Mouse (Mus musculus) left cerebral cortex, adult 9 months (tissue): ENCODE results near the gene Gm37419.

ENCODE experiments used
- DNase-seq, 2 experiments: peaks; one replicate each; pipeline ENCODE4 v3.0.0; 2022; ENCODE audit warnings: low spot score in 2 of 2

Gene Gm37419

DNA sequence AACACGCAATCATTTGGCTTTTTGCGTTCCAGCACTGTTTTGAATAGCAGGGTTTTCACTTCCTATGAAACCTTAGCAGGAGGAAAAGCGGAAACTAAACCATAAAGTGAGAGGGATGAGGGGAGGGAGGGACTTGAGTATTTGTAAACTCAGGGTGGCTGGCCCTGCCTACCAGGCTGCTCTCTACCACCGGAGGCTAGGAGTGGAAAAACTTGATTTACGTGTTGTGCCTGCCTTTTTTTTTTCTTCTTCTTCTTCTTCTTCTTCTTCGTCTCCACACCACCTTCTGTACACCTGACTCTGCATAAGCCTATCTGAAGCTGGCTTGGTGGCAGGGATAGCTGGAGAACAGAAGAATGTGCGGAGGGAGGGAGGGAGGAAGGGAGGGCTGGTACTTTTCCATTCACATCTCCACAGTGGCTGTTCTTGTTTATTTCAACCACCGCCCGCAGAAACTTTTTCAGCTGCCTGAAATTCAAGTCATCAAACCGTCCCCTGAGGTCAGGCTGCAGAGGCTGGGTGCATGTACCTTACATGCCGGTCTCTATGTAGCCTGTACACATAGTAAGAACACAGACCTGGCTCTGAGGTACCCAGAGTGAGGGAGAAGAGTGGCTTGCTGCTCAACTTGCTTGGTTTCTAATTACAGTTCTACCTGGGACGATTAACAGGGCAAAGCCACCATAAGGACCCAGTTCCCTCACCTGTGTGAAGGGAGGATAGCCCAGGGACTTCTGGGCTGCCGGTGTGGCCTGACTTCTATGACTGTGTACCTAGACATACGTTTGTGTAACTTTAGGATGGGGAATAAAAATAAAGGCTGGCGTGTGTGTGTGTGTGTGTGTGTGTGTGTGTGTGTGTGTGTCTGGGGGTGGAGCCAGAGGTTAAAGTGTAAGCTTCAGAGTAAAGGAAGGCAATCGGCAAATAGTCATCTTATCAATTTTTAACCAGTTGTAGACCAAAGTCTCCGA lies 5.4 kb downstream of the Gm37419 start:
- no peak for DNase-seq

DNA sequence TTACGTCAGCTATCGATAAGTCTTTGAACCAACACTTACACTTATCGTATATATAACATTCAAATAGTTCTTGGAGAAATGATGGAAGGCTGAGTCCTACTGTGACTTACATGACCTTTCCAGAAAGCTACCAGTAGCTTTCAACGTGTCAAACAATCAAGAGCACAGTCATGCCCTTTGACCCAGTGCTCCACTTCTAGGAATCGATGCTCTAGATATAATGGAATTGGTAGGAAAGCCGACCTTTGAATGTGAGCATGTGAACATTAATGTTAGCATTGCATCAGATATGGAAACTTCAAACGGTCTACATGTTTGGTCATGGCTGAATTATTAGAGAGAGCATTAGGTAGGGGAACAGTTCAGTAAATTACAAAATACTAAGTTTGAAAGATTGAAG lies 8.1 kb downstream of the Gm37419 start:
- no peak for DNase-seq

DNA sequence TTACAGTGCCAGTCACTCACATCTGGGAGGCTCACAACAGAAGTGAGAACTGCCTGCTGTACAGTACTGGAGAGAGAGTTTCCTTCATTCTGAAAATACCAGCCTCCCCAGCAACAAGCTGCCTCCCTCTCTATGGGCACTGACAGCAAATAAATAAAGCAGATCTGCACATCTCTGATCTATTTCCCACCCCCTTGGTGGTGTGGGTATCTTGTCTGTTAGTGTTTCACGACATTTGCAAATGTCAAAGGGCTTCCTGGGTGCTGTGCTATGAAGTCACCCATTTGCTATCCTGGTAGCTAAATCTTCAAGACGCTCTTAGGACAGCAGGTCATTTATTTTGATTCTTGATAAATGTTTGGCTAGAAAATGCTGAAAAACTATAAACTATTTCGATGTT lies 8.9 kb downstream of the Gm37419 start:
- no peak for DNase-seq

GRCm38 (mm10) chr16:23997912-23998311 lies 9.6 kb downstream of the Gm37419 start:
- DNase-seq = no peak

- DNase-seq = no peak
These were observed 17.6 kb downstream of the Gm37419 start for GRCm38 (mm10) chr16:24005928-24006327.

GRCm38 (mm10) chr16:24009891-24010290 lies 21.6 kb downstream of the Gm37419 start:
- no peak for DNase-seq

GRCm38 (mm10) chr16:24011306-24011705 lies 23.0 kb downstream of the Gm37419 start:
- DNase-seq = no peak

- no peak for DNase-seq
These were observed 23.8 kb downstream of the Gm37419 start for GRCm38 (mm10) chr16:24012066-24012465.

DNA sequence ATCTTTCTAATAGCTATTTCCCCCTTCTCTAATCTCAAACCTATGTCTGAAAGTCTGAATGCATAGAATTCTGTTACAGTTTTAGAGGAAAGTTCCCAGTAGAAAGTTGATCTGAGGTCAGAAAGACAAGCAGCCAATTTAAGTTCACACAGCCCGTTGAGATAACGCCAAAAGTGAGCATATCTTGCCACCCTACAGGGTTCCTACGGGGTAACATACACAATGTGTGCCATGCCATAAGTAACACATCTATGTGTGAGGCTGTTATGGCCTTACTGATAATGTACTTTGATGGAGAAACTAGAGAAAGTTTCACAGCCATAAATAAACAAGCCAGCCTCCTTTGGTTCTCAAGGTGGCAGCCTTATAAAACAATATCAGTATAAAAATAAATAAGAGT lies 26.1 kb downstream of the Gm37419 start:
- DNase-seq = no peak

- DNase-seq = no peak
These were observed 28.0 kb downstream of the Gm37419 start for GRCm38 (mm10) chr16:24016273-24016672.

DNA sequence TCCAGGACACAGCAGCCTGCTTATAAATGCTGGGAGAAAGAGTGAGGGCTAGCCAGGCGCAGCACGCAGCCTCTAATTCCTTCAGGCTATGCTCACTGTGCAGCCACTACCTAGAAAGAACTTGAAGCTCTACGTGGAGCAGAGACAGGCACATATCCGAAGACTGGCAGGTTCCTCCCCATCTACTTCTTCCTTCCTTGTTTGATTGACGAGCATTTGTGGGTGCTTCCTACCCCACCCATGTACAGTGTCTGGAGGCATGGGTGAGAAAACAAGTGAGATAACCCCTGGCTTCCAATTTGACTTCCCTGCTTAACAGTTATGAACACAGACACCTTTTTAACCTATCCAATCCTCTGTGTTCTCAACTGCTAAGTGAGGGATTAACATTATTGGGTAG lies 28.5 kb downstream of the Gm37419 start:
- no peak for DNase-seq

- DNase-seq = no peak
These were observed 33.4 kb downstream of the Gm37419 start for GRCm38 (mm10) chr16:24021722-24022121.

DNA sequence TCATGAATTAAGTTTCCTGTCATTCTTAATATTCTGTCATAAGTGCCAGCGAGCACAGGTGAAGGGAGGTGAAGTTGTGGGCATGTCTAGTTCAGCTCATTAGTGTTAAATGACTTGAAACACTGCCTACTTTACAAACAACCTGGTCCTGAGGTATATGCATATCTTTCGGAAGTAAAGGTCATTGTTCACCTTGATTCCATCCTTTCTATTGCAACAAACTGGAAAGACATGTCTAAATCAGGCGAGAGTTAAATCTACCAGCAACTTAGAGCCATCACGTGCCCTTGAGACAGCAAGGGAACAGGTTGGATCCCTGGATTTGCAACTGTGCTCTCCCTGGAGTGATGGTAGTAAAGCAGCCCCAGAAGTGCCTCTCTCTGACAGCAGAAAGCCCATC lies 34.3 kb downstream of the Gm37419 start:
- no peak for DNase-seq

GRCm38 (mm10) chr16:24025442-24025841 lies 37.2 kb downstream of the Gm37419 start:
- DNase-seq = no peak

DNA sequence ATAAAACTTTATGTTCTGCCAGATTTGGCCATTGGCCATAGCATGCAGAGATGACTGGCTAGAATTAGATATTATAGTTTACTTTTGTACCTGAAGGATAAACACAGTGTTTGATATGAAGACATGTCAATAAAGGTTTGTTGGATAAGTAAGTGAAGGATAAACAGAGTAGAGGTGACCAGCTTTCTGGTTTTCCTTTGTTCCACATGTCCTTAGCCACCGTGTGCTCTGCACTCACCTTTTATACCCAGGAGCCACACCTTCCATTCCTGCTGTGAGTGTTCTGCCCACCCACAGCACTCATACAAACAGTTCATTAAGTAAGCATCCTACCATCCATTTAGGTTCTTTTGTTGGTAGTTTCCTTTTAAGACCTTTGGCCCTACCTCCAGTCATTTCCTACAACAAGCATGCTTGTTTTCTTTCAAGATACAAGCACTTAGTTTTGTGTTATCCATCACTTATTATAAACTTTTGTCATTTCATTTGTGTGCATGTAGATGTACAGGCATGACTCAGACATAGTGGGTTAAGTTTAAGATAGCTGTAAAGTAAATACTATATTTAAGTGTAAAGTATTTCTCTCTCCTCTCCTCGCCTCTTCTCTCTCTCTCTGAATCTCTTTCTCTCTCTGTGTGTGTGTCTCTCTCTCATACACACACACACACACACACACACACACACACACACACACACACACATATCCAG lies 41.8 kb downstream of the Gm37419 start:
- DNase-seq = no peak

GRCm38 (mm10) chr16:24033259-24033658 lies 45.0 kb downstream of the Gm37419 start:
- DNase-seq = no peak

GRCm38 (mm10) chr16:24034450-24034849 lies 46.2 kb downstream of the Gm37419 start:
- DNase-seq = no peak

DNA sequence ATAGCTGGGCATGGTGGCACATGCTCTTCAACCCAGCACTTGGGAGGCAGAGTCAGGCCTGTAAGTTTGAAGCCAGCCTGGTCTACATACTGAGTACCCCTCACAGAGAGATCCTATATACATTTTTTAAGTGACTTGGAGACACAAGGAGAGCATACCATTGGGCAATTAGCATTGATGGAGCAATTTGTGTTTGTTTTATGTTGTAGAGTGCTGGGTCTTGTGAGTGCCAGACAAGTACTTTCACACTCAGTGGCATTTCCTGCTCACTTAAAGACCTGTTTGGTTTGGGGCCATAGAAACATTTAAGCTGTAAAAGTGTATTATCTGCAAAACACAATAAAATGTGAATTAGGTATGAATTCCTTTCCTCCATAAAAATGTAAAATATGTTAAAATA lies 47.5 kb downstream of the Gm37419 start:
- no peak for DNase-seq

DNA sequence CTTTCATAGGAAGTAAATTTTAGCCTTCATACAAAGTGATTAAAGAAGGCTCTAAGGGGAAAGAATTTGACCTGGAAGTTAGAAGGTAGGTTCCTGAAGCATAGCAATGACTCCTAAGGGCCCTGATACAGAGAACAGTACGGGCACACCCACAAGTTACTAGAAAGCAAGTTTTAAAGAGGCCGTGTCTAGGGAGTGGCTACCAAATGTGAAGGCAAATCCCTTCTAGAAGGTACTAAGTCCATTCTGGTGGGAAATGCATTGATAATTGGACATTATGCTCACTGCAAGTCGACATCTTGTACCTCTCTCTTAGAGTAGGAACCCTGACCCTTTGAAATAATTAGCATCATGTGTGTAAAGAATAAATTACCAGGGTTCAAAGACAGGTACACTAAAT lies 48.1 kb downstream of the Gm37419 start:
- DNase-seq = no peak
